Mouse (Mus musculus) lung, adult 2 months (tissue): ENCODE data around the gene Rasgrf2. TPM values are rescaled to one million over a fixed set of nuclear protein-coding genes. Genes with fewer than 3 reads are reported as not detected.

Experiments
- DNase-seq: peaks from one replicate; pipeline ENCODE4 v3.0.0; 2022
- H3K4me1 ChIP-seq: fragments of 200-500 bp; 2 replicates; pipeline ENCODE4 v1.6.1; 2011; ENCODE audit warnings: low read length; ENCODE audit not compliant: control insufficient read depth, insufficient read depth
- H3K4me3 ChIP-seq: fragments of 200-500 bp; replicated peaks from 2 replicates; pipeline ENCODE3; 2011; ENCODE audit warnings: low read depth, mild to moderate bottlenecking, control low read depth, low read length; ENCODE audit errors: extremely low read depth
- CTCF ChIP-seq: fragments of 200-500 bp; IDR thresholded peaks from 2 replicates; pipeline ENCODE4 v1.5.1; 2011; ENCODE audit warnings: mild to moderate bottlenecking, low read length, control low read depth; ENCODE audit not compliant: insufficient read depth
- POLR2A ChIP-seq: fragments of 200-500 bp; IDR thresholded peaks from 2 replicates; pipeline ENCODE4 v1.6.1; 2011; ENCODE audit warnings: low read depth, mild to moderate bottlenecking, control low read depth, low read length, borderline replicate concordance; ENCODE audit errors: extremely low read depth
- WGBS: fragments of 180-500 bp; shearing (Covaris S2); methylation state at CpG from one replicate; pipeline ENCODE4 v1.1.7; 2018; 5-methylcytosine and 5-hydroxymethylcytosine counted together
- polyA plus RNA-seq: library from polyadenylated mRNA; depleted of rRNA; stranded (reverse); fragments of >200 nt; gene quantifications from 2 replicates; pipeline ENCODE4 v1.2.3, GENCODE M21; 2012

Gene Rasgrf2
- polyA plus RNA-seq, 1 experiment: 20.8 TPM

DNA sequence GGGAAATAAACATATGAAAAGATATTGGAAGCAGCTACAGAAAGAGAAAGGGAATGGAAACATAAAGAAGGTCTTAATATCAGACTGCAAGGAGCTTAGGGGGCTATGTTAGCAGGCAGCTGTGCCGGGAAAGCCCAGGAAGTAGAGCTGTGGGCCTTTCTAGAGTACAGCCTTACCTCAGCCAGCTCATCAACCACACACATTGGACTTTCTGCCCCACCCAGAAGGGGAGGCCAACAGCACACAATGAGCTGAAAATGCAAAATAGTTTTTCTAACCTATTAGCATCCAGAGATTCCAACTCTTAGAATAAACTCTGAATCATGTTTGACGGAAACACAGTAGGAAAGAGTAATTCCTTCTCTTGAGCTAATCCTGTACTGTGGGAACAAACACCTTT is 154.9 kb downstream of the Rasgrf2 start:
- H3K4me1 ChIP-seq: no peaks in the 10 kb centered on the region
- no peak for DNase-seq
- H3K4me3 ChIP-seq: no peak overlapping the region
- WGBS: 82% methylated on average over 2 of the region's 2 CpGs
- TF ChIP-seq CTCF (no peak), POLR2A (no peak)

DNA sequence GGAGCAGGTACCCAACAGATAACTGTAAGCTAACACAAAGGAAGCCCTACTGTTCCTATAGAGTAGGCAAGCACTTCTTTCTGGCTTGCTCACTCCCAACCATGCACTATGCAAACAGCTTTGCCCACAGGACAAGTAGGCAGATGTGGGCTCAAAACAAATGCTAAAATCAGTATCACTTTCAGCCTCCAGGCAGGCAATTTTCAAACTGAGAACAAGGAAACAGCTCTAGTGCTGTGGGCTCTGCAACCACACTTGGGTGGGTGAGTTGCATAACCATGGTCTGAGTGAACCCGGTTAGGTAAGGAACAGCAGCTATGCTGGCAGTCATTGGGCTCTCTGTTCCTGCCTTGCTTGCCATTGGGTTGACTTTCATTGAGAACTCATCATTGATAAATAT is 157.3 kb downstream of the Rasgrf2 start:
- no peak for TF ChIP-seq POLR2A
- TF ChIP-seq CTCF: no peak
- no peak for DNase-seq
- Histone ChIP-seq H3K4me3 (no peak overlapping the region), H3K4me1 (no peaks in the 10 kb centered on the region)
- WGBS: 71% methylated on average over 1 of the region's 1 CpGs

DNA sequence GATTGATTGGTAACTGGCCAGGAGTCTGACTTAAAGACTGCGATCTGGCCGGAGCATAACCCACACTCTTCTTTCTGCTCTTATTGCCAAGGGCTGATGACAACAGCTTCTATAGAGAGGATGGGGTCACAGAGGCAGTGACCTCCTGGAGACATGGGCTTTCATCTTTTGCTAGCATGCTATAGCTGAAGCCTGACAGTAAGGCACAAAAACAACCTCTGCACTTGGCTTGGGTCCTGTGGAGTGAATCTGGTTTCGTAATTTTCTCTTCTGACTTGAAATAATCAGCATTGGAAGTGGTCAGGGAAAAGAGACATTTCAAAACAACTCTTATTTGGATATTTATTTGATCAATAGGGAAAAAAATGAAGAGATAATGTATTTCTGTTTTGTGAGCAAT is 160.2 kb downstream of the Rasgrf2 start:
- WGBS: 84% methylated on average over 3 of the region's 3 CpGs
- no peak overlapping the region for H3K4me3 ChIP-seq
- no peak for TF ChIP-seq POLR2A
- no peak for TF ChIP-seq CTCF
- H3K4me1 ChIP-seq: no peaks in the 10 kb centered on the region
- no peak for DNase-seq

DNA sequence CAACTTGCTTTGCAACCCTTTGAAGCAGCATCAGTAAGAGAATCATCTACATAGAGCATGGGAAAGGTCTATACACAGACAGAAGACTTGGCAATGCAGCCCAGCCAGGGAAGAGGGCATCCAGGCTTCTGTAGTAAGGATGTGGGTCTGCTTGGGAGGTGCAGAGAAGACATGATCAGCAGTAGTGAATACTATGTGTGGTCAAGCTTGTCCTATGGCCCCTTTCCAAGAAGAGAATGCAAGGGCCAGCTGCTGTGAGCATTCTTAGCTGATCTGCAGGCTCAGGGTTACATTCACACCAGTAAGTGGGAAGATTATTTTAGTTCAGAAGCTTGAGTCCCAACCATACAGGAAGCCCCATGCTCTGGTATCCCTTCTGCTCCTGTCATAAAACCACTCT is 175.0 kb downstream of the Rasgrf2 start:
- no peaks in the 10 kb centered on the region; the same call in 1 of the 2 replicates for H3K4me1 ChIP-seq
- no peak for DNase-seq
- TF ChIP-seq POLR2A (no peak), CTCF (no peak)
- no peak overlapping the region for H3K4me3 ChIP-seq

DNA sequence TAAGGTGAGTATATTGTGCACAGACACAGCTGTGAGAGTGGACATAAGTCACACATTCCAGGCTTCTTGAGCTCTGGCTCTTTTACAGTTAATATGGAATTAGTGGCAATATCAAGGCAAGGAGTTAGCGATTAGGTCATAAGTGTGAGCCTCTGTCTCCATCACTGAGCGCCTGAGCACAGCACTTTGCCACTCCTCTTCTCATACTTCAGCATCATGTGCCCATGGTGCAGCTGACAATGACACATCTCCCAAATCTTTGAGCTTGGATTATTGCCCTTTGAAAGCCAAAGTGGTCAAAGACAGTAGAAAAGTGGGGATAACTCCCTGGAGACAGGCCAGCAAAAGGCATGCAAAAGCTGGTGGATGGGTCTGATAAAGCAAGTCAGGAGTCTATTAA is 175.8 kb downstream of the Rasgrf2 start:
- TF ChIP-seq POLR2A (no peak), CTCF (no peak)
- WGBS: 79% methylated on average over 2 of the region's 2 CpGs
- no peak for DNase-seq
- H3K4me1 ChIP-seq: no peaks in the 10 kb centered on the region; the same call in 1 of the 2 replicates
- H3K4me3 ChIP-seq: no peak overlapping the region

DNA sequence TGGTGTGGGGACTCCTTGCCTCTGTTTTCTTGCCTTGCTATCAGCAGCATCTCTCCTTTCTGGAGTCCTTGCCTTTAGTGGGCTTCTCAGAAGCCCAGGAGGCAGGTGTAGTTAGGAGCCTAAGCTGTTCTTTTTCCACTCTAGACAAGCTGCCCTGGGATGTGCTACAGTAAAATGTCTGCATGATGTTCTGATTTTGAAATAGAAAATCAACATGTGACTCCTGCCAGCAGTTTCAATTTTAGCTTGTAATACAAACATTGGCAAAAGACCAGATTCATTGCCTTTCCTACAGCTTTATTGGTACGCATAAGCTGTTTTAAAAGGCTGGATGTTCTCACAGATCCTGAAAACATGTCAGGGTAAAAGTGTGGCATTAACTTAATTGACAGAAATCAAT is 176.3 kb downstream of the Rasgrf2 start:
- 36% methylated on average over 1 of the region's 1 CpGs for WGBS

DNA sequence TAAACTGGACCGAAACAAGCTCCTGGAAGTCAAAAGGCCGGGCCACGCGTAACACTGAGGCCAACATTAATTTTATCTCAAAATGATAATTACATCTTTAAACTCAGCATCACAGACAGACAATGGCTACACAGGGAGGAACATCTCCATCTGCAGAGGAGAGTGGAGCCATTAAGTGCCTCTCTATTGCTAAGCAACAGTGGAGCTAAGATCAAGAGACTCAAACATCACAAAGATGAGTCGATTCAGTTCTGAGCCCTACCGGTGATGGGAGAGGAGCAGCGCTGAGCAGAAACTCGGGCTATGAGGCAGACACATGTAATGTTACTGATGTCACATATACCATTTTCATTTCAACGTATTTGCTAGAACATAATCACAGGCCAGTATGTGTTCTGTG is 191.3 kb downstream of the Rasgrf2 start:
- 90% methylated on average over 9 of the region's 9 CpGs for WGBS
- no peak overlapping the region for H3K4me3 ChIP-seq
- DNase-seq: no peak
- TF ChIP-seq POLR2A (no peak), CTCF (no peak)
- H3K4me1 ChIP-seq: no peaks in the 10 kb centered on the region

More for the DNA sequence above, 176.3 kb downstream of the Rasgrf2 start:
- Histone ChIP-seq H3K4me3 (no peak overlapping the region), H3K4me1 (no peaks in the 10 kb centered on the region; the same call in 1 of the 2 replicates)
- no peak for DNase-seq
- TF ChIP-seq CTCF (no peak), POLR2A (no peak)

DNA sequence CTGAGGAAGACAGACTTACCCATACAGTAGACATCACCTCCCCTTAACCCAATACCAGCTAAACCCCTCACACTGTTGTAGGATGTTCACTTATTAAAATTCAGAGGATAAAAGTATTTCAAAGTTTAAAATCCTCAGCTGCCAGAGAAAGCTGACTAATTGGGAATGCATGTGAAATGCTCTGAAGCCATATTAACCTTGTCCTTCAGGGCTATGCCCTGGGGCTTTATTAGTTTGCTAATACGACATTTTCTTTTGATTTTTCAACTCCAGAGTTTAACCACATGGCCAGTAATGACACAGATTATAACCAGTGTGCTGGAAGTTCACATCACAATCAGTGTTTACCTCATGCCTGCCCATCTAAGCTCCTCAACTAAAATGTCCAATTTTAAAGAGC is 192.6 kb downstream of the Rasgrf2 start:
- TF ChIP-seq POLR2A (no peak), CTCF (no peak)
- DNase-seq: no peak
- H3K4me1 ChIP-seq: no peaks in the 10 kb centered on the region
- WGBS: 59% methylated on average over 1 of the region's 1 CpGs
- H3K4me3 ChIP-seq: no peak overlapping the region

DNA sequence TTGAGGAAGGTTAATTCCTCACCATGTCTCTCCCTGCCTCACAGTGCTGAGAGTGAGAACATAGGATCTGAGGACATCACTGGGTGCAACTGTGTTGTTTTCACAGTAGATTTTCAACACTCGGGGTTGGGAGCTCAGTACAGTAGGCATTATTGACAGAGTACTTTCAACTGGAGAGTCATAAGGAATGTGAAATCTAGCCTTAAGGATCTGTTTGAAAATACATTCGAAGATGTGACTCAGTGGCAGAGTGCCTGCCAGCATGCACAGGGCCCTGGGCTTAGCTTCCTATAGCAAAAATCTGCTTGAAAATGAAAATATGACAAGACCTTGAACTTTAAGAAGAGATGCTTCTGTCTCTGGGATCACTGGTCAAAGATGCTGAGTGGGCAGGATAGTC is 194.2 kb downstream of the Rasgrf2 start:
- WGBS: 55% methylated on average over 2 of the region's 2 CpGs
- TF ChIP-seq CTCF (no peak), POLR2A (no peak)
- no peaks in the 10 kb centered on the region for H3K4me1 ChIP-seq
- H3K4me3 ChIP-seq: no peak overlapping the region
- DNase-seq: no peak

DNA sequence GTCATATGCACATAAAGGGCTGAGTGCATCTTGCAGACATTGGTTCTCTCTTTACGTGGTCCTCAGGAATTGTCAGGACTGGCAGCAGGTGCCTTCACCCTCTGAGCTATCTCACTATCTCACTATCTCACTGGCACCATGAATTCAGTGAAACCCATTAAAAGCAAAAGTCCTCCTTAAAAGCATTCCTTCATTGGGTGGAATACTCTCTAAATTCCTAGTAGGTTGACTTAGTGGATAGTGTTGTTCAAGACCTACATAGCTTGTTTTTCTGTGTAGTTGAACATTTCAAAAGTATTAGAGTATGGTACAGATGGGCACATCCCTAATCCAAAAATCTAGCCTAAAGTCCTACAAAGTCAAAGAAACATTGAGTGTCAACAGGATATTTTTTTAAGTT is 199.3 kb downstream of the Rasgrf2 start:
- H3K4me3 ChIP-seq: no peak overlapping the region
- DNase-seq: no peak
- WGBS: 84% methylated on average over 1 of the region's 1 CpGs
- TF ChIP-seq POLR2A (no peak), CTCF (no peak)
- no peaks in the 10 kb centered on the region for H3K4me1 ChIP-seq

DNA sequence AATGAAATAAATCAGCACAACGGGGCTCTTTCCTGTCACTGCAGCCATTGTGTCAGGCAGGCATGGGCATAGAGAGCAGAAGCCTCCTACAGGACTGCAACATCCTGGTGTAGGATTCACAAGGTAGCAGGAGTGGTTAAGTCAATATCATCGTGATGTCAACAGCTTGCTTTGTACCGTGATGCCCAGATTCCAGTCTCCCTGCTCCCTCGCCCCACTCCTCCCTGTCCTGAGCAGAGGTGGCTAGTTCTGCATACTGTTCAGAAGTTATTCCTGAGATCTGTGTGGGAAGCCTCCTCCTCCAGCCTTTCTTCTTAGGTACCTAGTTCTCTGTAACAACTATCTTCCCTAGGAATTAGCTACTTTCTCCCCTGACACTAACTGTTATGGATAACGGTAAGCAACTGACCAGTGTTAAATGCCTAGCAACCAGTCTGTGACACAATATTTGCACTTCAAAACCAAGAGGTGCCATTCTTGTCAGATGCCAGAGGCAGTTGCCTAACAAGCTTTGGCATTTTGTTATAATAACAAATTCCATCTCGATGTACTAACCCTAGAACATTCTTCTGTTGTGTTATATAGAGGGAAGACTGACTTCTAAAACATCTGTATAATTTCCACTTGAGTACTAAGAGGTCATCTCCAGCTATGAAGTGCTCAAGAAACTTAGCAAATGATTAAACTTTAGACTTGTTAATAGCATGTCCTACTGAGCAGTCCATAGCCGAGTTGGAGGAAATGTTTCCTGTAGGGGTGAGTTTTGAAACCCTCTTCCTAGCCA is 201.3 kb downstream of the Rasgrf2 start:
- no peak for DNase-seq
- no peak overlapping the region for H3K4me3 ChIP-seq
- TF ChIP-seq CTCF: no peak
- no peak for TF ChIP-seq POLR2A
- H3K4me1 ChIP-seq: no peaks in the 10 kb centered on the region
- 51% methylated on average over 7 of the region's 7 CpGs for WGBS
